Mouse (Mus musculus) liver, embryonic 14.5 days (tissue): ENCODE measurements at regions not wholly inside any gene's neighbourhood (a gene's known extent, or its start where the extent isn't known, plus 50 kb on each side); places are given as distances from the start of the nearest gene placed in this dataset.

Experiments used
- CTCF ChIP-seq: IDR thresholded peaks from 2 replicates; pipeline ENCODE4 v1.5.1; 2016; ENCODE audit warnings: antibody characterized with exemption, low read depth, control low read depth
- EP300 ChIP-seq: IDR thresholded peaks from 2 replicates; pipeline ENCODE4 v1.6.1; 2016; ENCODE audit warnings: antibody characterized with exemption, low read depth

GRCm38 (mm10) chr13:45319646-45320045 lies 69.9 kb upstream of the Mylip start:
- TF ChIP-seq CTCF (no peak), EP300 (no peak)
